Mouse (Mus musculus) brown adipose tissue, adult 24 weeks (tissue): Measurements from ENCODE around the gene Ift122. TPM values are rescaled to one million over a fixed set of nuclear protein-coding genes. Genes with fewer than 3 reads are reported as not detected.
A peak's percentile ranks its signal among the peaks of the same experiment; 100 is the strongest.
"Not testable (repeated sequence)": the region's sequence is repeated elsewhere in the genome, so short reads cannot be mapped to it uniquely, and the experiment has no call there.

Source experiments
- H3K27ac ChIP-seq: fragments of 200-500 bp; replicated peaks from 2 replicates; pipeline ENCODE4 v1.5.1; 2012; ENCODE audit warnings: low read depth, mild to moderate bottlenecking, low read length
- H3K4me1 ChIP-seq: fragments of 200-500 bp; 2 replicates; pipeline ENCODE4 v1.6.1; 2012; ENCODE audit warnings: low read length, mixed read lengths; ENCODE audit not compliant: control insufficient read depth, insufficient read depth, insufficient read length
- H3K4me3 ChIP-seq: fragments of 200-500 bp; 2 replicates; pipeline ENCODE4 v1.5.1; 2012; ENCODE audit warnings: low read depth, mild to moderate bottlenecking, low read length, moderate library complexity; ENCODE audit not compliant: insufficient read depth
- polyA plus RNA-seq: library from polyadenylated mRNA; stranded (reverse); fragments of >200 nt; gene quantifications from 2 replicates; pipeline ENCODE4 v1.2.4, GENCODE M21; 2012; ENCODE audit not compliant: missing spikeins, insufficient read depth, insufficient read length

Gene Ift122
- polyA plus RNA-seq = 2.0 and 3.7 TPM in 2 replicates

- no peaks in the 10 kb centered on the region for H3K4me1 ChIP-seq
- H3K4me3 ChIP-seq = peak within 1 kb of the TSS; percentile 76
- H3K27ac ChIP-seq = 0 out of 2 replicates have a peak within 1 kb of the TSS, but pooled peaks have one; percentile 21
These were observed at the start of gene Ift122, which contains the start of gene Mbd4 for GRCm38 (mm10) chr6:115853091-115853813. Ift122 (plus strand) TSS chr6:115853470. Mbd4 (minus strand) TSS chr6:115853371.

GRCm38 (mm10) chr6:115803541-115804382 is 49.5 kb upstream of the Ift122 start:
- peaks cover 4% of the 10 kb centered on the region; the same call in 1 of the 2 replicates for H3K4me1 ChIP-seq
- no peak overlapping the region for H3K27ac ChIP-seq
- H3K4me3 ChIP-seq = no peak overlapping the region

- H3K4me3 ChIP-seq = no peak overlapping the region
- H3K4me1 ChIP-seq = peaks cover 4% of the 10 kb centered on the region; the same call in 1 of the 2 replicates
- H3K27ac ChIP-seq = no peak overlapping the region
These were observed 48.7 kb upstream of the Ift122 start for GRCm38 (mm10) chr6:115804432-115805192.

- Histone ChIP-seq H3K27ac (peak overlapping the region; percentile 25; the same call in 1 of the 2 replicates), H3K4me1 (peaks cover 4% of the 10 kb centered on the region; the same call in 1 of the 2 replicates), H3K4me3 (peak overlapping the region; percentile 93)
These were observed 45.6 kb upstream of the Ift122 start for GRCm38 (mm10) chr6:115807464-115808195.

GRCm38 (mm10) chr6:115808196-115808487 is 45.1 kb upstream of the Ift122 start:
- Histone ChIP-seq H3K27ac (peak overlapping the region; percentile 25; the same call in 1 of the 2 replicates), H3K4me3 (peak overlapping the region; percentile 93), H3K4me1 (peaks cover 4% of the 10 kb centered on the region; the same call in 1 of the 2 replicates)

- Histone ChIP-seq H3K4me3 (peak within 1 kb of the TSS; percentile 93), H3K4me1 (peaks cover 4% of the 10 kb centered on the region; the same call in 1 of the 2 replicates), H3K27ac (peak within 1 kb of the TSS; percentile 59)
These were observed 44.6 kb upstream of the Ift122 start, which contains the start of gene Rpl32 for GRCm38 (mm10) chr6:115808488-115809231. Rpl32 (minus strand) TSS chr6:115808747.

GRCm38 (mm10) chr6:115811606-115812005 is 41.7 kb upstream of the Ift122 start:
- no peak overlapping the region for H3K27ac ChIP-seq
- no peak overlapping the region for H3K4me3 ChIP-seq
- peaks cover 2% of the 10 kb centered on the region; the same call in 1 of the 2 replicates for H3K4me1 ChIP-seq

GRCm38 (mm10) chr6:115814104-115814503 is 39.2 kb upstream of the Ift122 start:
- Histone ChIP-seq H3K27ac (no peak overlapping the region), H3K4me1 (no peaks in the 10 kb centered on the region)

GRCm38 (mm10) chr6:115815041-115815440 is 38.2 kb upstream of the Ift122 start:
- no peak overlapping the region for H3K4me3 ChIP-seq
- no peak overlapping the region for H3K27ac ChIP-seq
- H3K4me1 ChIP-seq = no peaks in the 10 kb centered on the region

More at GRCm38 (mm10) chr6:115814104-115814503, 39.2 kb upstream of the Ift122 start:
- H3K4me3 ChIP-seq = no peak overlapping the region

GRCm38 (mm10) chr6:115818129-115818528 is 35.1 kb upstream of the Ift122 start:
- H3K4me3 ChIP-seq = no peak overlapping the region
- H3K27ac ChIP-seq = no peak overlapping the region
- H3K4me1 ChIP-seq = no peaks in the 10 kb centered on the region

- Histone ChIP-seq H3K4me3 (no peak overlapping the region), H3K27ac (no peak overlapping the region), H3K4me1 (no peaks in the 10 kb centered on the region)
These were observed 31.9 kb upstream of the Ift122 start for GRCm38 (mm10) chr6:115821216-115821993.

- H3K4me1 ChIP-seq, H3K27ac ChIP-seq: not testable (repeated sequence)
- peak overlapping the region; percentile 20; the same call in 1 of the 2 replicates for H3K4me3 ChIP-seq
These were observed 29.3 kb upstream of the Ift122 start for GRCm38 (mm10) chr6:115823850-115824464.
